Mouse (Mus musculus) bone marrow macrophage, adult 2 months (primary cell): Measurements from ENCODE around the gene Rtn1. TPM values are rescaled to one million over a fixed set of nuclear protein-coding genes. Genes with fewer than 3 reads are reported as not detected.
"Not testable (repeated sequence)": the region's sequence is repeated elsewhere in the genome, so short reads cannot be mapped to it uniquely, and the experiment has no call there.

Source experiments
- H3K27ac ChIP-seq: 2 replicates; pipeline ENCODE4 v1.5.1; 2012; ENCODE audit warnings: low read depth, low read length; ENCODE audit not compliant: insufficient read depth
- H3K4me1 ChIP-seq: 2 replicates; pipeline ENCODE4 v1.6.1; 2012; ENCODE audit warnings: low read length; ENCODE audit not compliant: control insufficient read depth, insufficient read depth
- H3K4me3 ChIP-seq: 2 replicates; pipeline ENCODE4 v1.5.1; 2012; ENCODE audit warnings: mild to moderate bottlenecking, low read length, moderate library complexity; ENCODE audit not compliant: insufficient read depth
- CTCF ChIP-seq: IDR thresholded peaks from 2 replicates; pipeline ENCODE4 v1.5.1; 2012; ENCODE audit warnings: low read depth, mild to moderate bottlenecking, low read length, moderate library complexity
- POLR2A ChIP-seq: IDR thresholded peaks from 2 replicates; pipeline ENCODE4 v1.6.1; 2012; ENCODE audit warnings: mild to moderate bottlenecking, low read depth, low read length, borderline replicate concordance
- polyA plus RNA-seq: library from polyadenylated mRNA; stranded (reverse); fragments of >200 nt; gene quantifications from 2 replicates; pipeline ENCODE4 v1.2.4, GENCODE M21; 2012; ENCODE audit not compliant: missing spikeins, insufficient read depth, insufficient read length

Gene Rtn1
- polyA plus RNA-seq, 1 experiment = 1.6 TPM

DNA sequence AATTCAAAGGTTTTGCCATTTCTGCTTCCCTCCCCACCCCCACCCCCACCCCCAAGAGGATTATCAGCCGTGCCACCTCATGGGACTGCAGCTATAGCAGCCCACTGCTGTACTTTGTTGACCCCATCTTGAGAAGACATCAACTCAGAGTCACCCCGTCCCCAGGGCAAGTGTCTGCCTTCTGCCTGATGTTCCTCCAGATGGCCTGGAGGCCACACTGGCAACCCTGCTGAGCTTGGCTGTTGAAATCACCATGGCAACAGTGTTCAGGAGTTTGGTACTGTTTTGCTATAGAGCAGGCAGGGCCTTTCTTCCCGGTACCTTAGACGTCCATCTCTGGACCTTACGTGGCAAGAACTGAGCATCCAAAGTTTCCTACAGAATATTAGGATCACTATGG, 103.9 kb downstream of the Rtn1 start:
- H3K27ac ChIP-seq = no peak overlapping the region
- H3K4me1 ChIP-seq = no peaks in the 10 kb centered on the region
- H3K4me3 ChIP-seq = no peak overlapping the region
- TF ChIP-seq POLR2A (no peak), CTCF (no peak)

DNA sequence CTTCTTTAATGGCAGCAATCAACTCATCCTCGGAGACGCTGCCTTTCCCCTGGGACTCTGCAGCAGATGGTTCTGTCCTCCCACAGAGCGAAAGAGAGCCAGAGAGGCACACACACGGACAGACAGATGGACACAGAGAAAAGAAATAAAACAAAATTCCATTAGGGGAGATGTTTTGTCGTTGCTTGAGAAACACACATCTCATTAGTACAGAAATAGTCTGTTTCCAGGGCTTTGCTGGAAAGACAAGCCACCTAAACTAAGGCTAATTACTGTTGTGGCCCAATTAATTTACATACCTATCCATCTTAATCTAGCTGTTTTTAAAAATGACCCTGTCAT, 104.5 kb downstream of the Rtn1 start:
- no peak overlapping the region for H3K27ac ChIP-seq
- no peak for TF ChIP-seq CTCF
- TF ChIP-seq POLR2A = no peak
- H3K4me3 ChIP-seq = no peak overlapping the region
- H3K4me1 ChIP-seq = no peaks in the 10 kb centered on the region

DNA sequence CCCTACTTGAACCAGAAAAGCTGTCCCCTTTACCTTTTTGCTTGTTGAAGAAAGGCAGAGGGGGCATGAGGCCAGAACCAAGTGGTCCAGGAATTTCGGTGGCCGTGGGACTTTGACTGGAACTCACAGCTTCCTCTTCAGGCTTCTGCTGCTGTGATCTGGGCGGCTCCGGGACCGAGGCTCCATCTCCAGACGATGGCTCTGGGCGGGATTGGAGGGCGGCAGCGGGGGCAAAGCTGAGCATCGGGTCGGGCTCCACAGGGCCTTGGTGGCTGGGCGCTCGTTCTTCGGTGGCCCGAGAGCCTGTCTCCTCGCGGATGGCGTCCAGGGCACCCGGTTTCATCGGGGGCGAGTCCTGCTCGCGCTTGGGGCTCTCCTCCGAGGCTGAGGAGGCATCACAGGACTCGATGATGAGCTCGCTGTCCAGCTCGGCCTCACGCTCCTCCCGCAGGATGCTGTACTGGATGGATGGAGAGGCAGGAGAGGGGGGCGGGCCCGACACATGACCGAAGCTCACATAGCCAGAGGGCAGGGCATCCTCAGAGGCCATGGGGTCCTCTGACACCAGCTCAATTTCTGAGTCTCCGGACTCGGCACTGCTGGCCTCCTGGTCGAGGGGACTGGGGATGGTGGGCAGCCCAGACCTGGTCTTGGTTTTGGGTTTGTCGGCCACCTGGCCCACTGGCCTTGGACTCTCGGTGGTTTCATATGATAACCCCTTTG, 105.1 kb downstream of the Rtn1 start:
- Histone ChIP-seq H3K27ac (no peak overlapping the region), H3K4me3 (no peak overlapping the region), H3K4me1 (no peaks in the 10 kb centered on the region)
- TF ChIP-seq POLR2A = no peak
- TF ChIP-seq CTCF = no peak

DNA sequence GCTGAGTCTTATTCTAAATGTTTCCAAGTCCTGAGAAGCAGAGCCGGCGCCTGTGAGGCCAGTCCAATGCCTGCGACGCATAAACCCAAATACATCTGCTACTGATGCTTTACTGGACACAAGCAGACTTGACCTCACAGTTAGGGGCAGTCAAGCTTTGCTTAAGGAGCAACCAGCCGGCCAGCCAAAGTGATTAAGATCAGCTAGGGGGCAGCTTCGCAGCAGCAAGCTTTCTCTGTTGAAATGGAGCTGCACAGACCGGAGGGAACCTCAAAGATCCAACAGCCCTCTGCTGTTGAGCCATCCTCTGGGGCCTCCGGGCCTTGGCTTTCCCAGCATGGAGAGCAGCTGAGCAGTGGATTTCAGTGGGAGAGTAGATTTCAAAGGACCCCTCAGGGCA, 107.4 kb downstream of the Rtn1 start:
- H3K4me3 ChIP-seq = no peak overlapping the region
- H3K27ac ChIP-seq = no peak overlapping the region
- no peaks in the 10 kb centered on the region for H3K4me1 ChIP-seq
- TF ChIP-seq CTCF (no peak), POLR2A (no peak)

DNA sequence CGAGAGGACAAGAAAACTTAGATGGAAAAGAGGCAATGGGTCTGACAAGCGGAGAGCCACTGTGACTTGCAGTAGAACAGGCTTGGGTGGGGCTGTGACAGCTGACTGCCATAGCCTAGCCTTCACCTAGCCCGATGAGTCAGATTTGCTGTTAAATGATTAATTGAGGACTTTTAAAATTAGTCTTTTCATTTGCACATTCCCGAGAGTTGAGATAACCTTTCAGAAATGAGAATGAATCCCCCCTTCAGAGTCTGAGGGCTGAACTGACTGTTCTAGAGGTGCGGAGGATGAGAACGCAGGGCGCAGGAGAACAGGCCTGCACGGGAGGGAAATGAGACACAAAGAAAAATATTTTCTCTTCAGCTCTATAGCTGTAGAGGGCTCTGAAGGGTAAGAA, 107.9 kb downstream of the Rtn1 start:
- no peak overlapping the region for H3K27ac ChIP-seq
- no peaks in the 10 kb centered on the region for H3K4me1 ChIP-seq
- TF ChIP-seq CTCF (no peak), POLR2A (no peak)
- no peak overlapping the region for H3K4me3 ChIP-seq

DNA sequence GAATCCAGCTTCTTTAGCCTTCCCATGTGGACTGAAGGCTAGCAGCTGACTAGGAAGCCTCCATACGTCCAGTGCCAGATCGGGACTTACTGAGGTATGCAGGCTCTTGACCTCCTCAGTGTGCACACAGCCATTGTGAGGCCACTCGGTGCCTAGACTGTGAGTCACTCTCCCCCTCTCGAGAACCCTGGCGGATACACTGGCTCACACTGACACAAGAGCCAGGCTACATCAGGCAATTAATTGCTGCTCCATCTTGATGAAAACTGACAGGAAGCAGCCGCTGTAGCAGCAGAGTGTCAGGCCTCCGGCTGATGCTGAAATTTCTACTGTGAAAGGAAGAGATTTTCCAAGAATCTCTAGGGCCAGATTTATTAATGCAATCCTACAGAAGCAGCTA, 110.6 kb downstream of the Rtn1 start:
- Histone ChIP-seq H3K4me3 (no peak overlapping the region), H3K27ac (no peak overlapping the region), H3K4me1 (no peaks in the 10 kb centered on the region)
- TF ChIP-seq CTCF (no peak), POLR2A (no peak)

DNA sequence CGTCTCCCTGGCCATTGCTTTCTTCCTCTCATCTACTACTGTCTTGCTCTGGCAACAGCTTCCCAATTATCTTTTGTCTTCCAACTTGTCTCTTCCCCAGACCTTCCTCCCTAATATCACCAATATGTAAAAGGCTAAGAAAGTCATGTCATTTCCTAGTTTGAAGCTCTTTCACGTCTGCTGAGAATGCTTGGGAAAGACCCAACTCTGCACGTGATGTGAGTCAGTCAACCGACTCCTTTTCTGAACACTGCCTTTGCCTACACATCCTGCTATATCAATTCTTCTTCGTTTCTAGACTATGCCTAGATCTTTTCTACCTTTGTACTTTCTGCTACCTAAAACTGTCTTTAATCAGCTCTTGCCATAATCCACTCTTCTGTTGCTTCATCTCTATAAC, 112.3 kb downstream of the Rtn1 start:
- TF ChIP-seq CTCF = no peak
- Histone ChIP-seq H3K4me3 (no peak overlapping the region), H3K27ac (no peak overlapping the region), H3K4me1 (no peaks in the 10 kb centered on the region)

DNA sequence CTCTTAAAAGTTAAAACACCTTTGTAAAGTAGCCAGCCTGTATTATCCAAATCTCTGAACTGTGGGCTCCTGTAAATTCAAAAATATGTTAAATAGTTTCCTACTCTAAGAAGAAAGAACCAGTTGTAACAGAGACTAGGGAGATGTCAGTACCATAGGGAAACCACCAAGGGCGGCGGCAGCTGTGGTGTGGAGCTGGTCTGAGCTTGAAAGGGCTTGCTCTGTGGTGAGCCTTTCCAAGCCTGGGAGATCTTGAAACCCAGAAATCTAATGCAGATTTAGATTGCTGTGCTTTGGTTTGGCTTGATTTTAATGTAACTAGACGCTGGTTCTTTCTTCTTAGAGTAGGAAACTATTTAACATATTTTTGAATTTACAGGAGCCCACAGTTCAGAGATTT, 115.7 kb downstream of the Rtn1 start:
- H3K4me1 ChIP-seq, H3K4me3 ChIP-seq, H3K27ac ChIP-seq: not testable (repeated sequence)

DNA sequence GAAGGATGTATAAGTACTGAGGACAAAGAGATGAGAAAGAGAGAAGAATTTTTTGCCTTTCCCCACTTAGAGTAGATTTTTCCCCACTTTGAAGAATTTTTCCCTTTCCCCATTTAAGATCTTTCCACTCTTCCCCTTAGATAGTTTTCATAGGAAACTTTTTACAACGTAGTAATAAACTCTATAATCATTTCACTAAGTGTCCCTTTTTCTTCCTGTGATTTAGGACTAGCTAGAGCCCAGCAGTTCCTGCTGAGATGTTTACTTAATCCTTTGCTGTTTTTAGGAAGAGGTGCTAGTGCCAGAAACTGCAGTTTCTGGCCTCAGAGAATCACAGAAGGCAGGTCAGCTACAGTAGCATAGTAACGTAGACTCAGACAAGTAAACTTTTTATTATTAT, 116.3 kb downstream of the Rtn1 start:
- H3K4me3 ChIP-seq = no peak overlapping the region
- no peaks in the 10 kb centered on the region for H3K4me1 ChIP-seq
- no peak overlapping the region for H3K27ac ChIP-seq
- no peak for TF ChIP-seq CTCF
- no peak for TF ChIP-seq POLR2A

DNA sequence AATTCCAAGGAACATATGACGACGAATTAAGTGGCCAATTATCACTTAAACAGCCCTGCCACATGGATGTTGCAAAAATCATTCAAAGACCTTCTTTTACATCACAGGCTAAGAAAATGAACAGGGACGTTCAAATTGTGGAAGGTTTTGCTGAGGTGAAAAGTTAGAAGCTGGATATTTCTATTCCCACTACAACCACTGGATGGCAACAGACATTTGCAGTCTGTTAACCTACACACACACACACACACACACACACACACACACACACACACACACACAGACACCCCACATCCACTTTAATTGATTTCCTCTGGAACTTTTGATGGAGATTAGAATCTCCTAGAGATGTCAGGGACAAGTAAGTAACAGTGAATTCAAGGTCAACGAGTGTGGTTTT, 117.6 kb downstream of the Rtn1 start:
- H3K27ac ChIP-seq = no peak overlapping the region
- H3K4me3 ChIP-seq = no peak overlapping the region
- H3K4me1 ChIP-seq = no peaks in the 10 kb centered on the region
- TF ChIP-seq CTCF (no peak), POLR2A (no peak)

DNA sequence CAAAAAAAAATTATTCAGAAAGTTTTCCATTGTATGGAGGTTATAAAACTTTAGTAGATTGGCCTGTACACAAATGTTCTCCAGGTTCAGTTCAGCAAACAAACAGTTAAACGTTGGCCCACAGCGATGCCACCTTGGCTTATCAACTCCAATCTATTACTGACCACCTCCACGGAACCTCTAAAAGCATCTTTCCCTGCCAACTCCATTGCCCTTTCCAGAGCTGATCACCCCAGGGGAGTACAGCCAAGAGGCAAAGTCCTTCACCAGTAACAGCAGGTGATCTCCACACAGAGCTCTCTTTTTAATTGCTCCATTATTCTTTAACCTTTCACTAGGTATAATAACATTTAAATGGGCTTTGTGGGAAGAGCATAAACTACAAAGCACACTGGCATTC, 120.6 kb downstream of the Rtn1 start:
- Histone ChIP-seq H3K4me1 (no peaks in the 10 kb centered on the region), H3K4me3 (no peak overlapping the region), H3K27ac (no peak overlapping the region)
- no peak for TF ChIP-seq CTCF
- no peak for TF ChIP-seq POLR2A
